In the genomic region with DNA sequence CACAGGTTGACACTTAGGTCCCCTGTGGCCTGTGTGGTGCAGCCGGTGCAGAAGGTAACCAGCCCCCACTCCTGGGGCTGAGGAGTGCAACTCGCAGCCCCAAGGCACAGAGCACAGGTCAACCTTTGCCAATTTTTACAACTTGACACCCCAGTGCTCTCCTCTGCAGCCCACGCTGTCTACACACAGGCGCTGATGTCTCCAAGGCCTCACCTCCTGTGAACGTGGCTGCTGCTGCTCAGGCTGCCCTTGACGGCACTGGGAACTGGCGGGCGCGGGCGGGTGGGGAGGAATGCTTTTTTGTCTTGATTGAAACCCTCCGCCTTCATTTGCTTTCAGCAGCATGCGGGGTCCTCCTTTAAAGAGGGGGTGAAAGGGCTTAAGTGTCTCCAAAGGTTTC, we compare ENCODE assay signal across 20 mouse cellular contexts. TPM values are rescaled to one million over a fixed set of nuclear protein-coding genes. Genes with fewer than 3 reads are reported as not detected.
"Had no signal": no experiment of that assay in that cellular context is flagged by ENCODE, and none has a peak within 500 bp of the region (broad histone marks: within the 10 kb centered on the region; RNA-seq: fewer than 3 reads in every experiment).

No protein-coding gene starts in this region.

- H3K36me3 ChIP-seq: kidney, embryonic 15.5 days; liver, embryonic 12.5 days; lung, embryonic 15.5 days; midbrain, embryonic 13.5 days had no signal

- H3K9ac ChIP-seq: kidney, embryonic 15.5 days; liver, embryonic 12.5 days; lung, embryonic 15.5 days; midbrain, embryonic 13.5 days had no signal

- H3K9me3 ChIP-seq: kidney, embryonic 15.5 days; liver, embryonic 12.5 days; lung, embryonic 15.5 days; megakaryocyte, embryonic 14.5 days; midbrain, embryonic 13.5 days had no signal

- H3K27me3 ChIP-seq: kidney, embryonic 15.5 days; liver, embryonic 12.5 days; lung, embryonic 15.5 days; midbrain, embryonic 13.5 days had no signal

- DNase-seq: kidney, postnatal 25 days; layer of hippocampus, adult 9-11 months; layer of hippocampus, postnatal 36 days; lung, postnatal 14 days; right cerebral cortex, postnatal 14 days; thymus, adult 18-20 months; thymus, postnatal 14 days had no signal

- H3K4me3 ChIP-seq: kidney, embryonic 15.5 days; liver, embryonic 12.5 days; lung, embryonic 15.5 days; megakaryocyte, embryonic 14.5 days; midbrain, embryonic 13.5 days had no signal

- ATAC-seq: liver, embryonic 12.5 days; midbrain, embryonic 13.5 days had no signal

- H3K4me2 ChIP-seq: kidney, embryonic 15.5 days; liver, embryonic 12.5 days; lung, embryonic 15.5 days; midbrain, embryonic 13.5 days had no signal

- H3K4me1 ChIP-seq: kidney, embryonic 15.5 days; liver, embryonic 12.5 days; lung, embryonic 15.5 days; megakaryocyte, embryonic 14.5 days had no signal

- H3K27ac ChIP-seq: kidney, embryonic 15.5 days; liver, embryonic 12.5 days; lung, embryonic 15.5 days; macrophage; midbrain, embryonic 13.5 days had no signal

RNA-seq across cellular contexts. Expression of a gene that starts 38.3 kb away (rescaled TPM):
- total RNA-seq: layer of hippocampus, postnatal 36 days; left cerebral cortex, adult 8-10 months; left cerebral cortex, postnatal 36 days; midbrain, postnatal 0 days had no signal
- polyA plus RNA-seq: kidney, embryonic 15.5 days; limb, embryonic 14.5 days; liver, embryonic 12.5 days; liver, embryonic 16.5 days; lung, embryonic 15.5 days; macrophage; midbrain, embryonic 13.5 days; midbrain, postnatal 0 days; neural tube, embryonic 14.5 days; stomach, embryonic 14.5 days had no signal

RNA-seq across cellular contexts. Expression of a gene that starts 52.3 kb away (rescaled TPM):
- total RNA-seq: layer of hippocampus, postnatal 36 days; left cerebral cortex, adult 8-10 months; left cerebral cortex, postnatal 36 days; midbrain, postnatal 0 days had no signal
- polyA plus RNA-seq: kidney, embryonic 15.5 days; limb, embryonic 14.5 days; liver, embryonic 12.5 days; liver, embryonic 16.5 days; lung, embryonic 15.5 days; macrophage; midbrain, embryonic 13.5 days; midbrain, postnatal 0 days; neural tube, embryonic 14.5 days; stomach, embryonic 14.5 days had no signal
